Mouse (Mus musculus): ENCODE measurements around the gene Stpg4.

DNA sequence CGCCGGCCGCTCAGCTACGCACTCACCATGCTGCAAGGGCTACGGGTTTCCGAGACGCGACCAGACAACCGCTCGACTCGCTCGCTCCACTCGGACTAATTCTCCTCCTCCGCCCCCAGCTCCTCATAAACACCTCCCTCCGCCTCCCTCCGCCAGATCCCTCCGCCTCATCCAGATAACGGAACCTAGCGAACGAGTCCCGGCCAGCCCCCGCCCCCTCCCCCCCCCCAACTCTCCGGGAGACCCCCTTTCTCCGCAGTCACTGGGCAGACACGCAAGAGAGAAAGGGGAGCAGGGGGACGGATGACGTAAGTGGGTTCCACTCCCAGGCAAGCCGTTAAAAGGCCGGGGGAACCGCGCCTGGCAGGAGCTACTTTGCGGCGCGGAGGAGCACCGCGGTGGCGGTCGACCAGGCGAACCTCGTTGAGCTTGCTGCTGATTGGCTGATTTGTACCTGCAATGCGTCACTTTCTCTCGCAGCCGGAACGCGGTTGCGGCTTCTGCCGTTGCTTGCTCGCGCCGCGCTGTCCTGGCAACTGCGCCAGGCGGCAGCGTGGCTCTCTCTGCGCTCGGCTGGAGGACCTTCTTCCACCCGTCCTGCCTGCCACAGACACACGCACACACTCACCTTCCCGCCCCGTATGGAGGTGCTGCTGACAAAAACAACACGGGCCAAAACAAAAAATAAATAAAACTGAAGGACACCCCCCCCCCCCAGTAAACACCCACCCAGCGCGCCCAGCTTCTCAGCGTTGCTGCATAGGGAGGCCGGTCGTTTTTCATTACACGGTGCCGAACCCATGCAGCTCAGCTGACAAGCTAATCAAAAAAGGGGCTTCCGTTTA lies 19.4 kb upstream of the Stpg4 start, which contains the start of gene Calm2:
- no peak for TF ChIP-seq CTCF (IDR thresholded peaks at IDR 0.05; ENCODE audit: low read depth, low read length)
- no peak for TF ChIP-seq TAL1 (conservative IDR thresholded peaks at IDR 0.05; ENCODE audit: low read depth, low read length)

Data from G1E (cell line).